Mouse (Mus musculus) retina, adult 2 months (tissue): ENCODE measurements around the gene Cdh13.

Experiments used
- DNase-seq: peaks from one replicate; pipeline ENCODE4 v3.0.0-alpha.2; 2012; ENCODE audit warnings: low read depth, low spot score

Gene Cdh13

DNA sequence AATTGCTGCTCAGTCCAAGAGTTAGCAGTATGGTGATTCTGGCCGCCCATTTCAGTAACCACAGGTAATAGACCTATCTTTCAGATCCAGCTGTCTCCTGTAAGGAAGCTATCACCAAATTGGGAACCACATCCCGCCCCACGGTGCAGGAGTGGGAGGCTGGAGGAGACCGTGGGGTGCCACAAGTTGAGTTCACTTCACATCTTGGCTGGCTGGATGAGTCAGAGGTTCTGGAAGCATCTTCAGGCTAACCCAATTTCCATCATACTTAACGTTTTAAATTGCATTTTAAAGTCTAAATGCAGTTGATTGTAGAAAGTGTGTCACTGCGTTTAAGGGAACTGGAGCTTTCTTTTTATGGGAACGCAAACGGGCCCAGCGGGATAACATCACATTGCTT, 511.4 kb downstream of the Cdh13 start:
- DNase-seq = no peak

- DNase-seq = no peak
Measured at GRCm38 (mm10) chr8:118796491-118796890, 513.0 kb downstream of the Cdh13 start.

- no peak for DNase-seq
Measured at GRCm38 (mm10) chr8:118797127-118797526, 513.6 kb downstream of the Cdh13 start.

DNA sequence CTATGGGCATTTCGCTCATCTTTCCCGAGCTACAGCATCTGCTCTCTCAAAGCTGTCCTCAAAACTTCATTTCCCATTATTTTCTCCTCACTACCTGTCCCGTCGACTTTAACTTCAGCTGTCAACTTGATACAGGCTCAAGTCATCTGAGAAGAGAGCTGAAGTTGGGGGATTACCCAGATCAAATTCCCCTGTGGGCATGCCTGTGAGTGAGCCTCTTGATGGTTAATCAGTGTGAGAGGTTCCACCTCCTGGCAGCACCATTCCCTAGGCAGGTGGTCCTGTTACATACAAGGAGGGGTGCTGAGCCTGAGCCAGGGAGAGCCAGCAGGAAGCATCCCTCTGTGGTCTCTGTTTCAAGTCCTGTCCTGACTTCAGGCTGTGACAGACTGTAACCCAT, 519.6 kb downstream of the Cdh13 start:
- DNase-seq = no peak

- no peak for DNase-seq
Measured at GRCm38 (mm10) chr8:118809660-118810059, 526.1 kb downstream of the Cdh13 start.

GRCm38 (mm10) chr8:118815055-118815454, 531.5 kb downstream of the Cdh13 start:
- DNase-seq = no peak

DNA sequence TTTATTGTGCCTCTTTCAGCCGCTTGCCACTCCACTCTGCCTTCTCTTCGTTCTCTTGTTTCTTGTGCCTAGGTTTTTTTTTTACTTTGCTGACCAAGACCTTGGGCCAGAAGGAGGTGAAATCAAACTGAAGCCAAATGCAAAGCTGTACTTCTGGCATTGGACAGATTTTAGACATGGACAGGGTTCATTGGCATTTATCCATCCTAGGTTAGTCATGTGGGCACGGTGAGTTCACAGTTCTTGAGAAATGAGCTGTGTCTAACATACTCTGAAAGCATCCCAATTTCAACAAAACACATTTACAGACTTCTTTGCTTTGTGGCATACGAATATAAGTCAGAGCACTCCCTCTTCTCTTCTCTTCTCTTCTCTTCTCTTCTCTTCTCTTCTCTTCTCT, 543.2 kb downstream of the Cdh13 start:
- DNase-seq = no peak

DNA sequence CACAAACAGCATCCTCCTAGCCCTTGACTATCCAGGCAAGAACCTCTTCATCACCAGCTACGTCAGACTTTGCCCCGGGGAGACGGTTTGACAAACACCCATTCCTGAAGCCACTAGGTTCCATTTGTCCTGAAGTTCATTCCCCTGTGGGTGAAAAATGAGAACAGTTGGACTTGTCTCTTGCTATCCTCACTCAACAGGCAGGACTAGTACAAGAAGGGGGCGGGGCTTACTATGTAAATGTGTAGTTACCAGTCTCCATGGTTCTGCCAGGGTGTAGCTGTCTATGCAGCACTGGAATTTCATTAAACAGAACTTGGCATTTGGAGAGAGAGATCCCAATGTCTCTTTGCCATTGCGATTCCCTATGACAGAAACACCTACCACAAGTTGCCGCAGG, 544.2 kb downstream of the Cdh13 start:
- no peak for DNase-seq

GRCm38 (mm10) chr8:118830291-118830690, 546.8 kb downstream of the Cdh13 start:
- no peak for DNase-seq

GRCm38 (mm10) chr8:118831026-118831425, 547.5 kb downstream of the Cdh13 start:
- DNase-seq = no peak

GRCm38 (mm10) chr8:118838801-118839200, 555.3 kb downstream of the Cdh13 start:
- no peak for DNase-seq

DNA sequence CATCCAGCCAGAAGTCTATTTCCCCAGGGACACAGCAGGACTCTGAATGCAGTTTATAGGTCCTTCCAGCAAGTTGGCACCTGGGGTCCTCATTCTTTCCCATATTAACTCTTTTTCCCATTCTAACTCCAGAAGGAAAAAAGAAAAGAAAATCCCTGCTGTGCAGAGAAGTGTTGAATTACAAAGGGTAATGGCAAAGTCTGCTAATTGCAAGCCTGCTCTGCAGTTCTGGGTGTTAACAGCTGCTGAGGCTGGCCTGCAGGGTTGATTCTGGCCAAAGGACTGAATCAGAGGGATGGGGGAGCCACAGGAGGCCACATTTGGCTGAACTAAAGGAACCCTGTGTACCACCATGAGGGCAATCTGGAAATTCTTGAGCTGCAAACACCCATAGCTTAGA, 562.2 kb downstream of the Cdh13 start:
- DNase-seq = no peak

DNA sequence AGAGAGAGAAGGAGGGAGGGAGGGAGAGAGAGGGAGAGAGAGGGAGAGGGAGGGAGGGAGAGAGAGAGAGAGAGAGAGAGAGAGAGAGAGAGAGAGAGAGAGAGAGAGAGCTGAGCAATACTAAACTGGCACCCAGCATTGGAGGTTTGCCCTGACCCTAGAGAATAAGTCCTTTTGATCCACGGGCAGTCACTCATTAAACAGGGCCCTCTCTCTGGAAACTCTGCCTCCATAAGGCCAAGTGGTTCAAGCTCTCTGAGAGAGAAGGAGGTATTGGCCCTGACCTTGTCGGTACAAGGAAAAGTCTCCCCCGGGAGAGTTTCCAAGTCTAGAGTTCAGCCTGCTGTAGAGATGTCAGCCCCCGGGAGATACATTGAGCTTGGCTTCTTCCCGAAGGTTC, 564.5 kb downstream of the Cdh13 start:
- no peak for DNase-seq

DNA sequence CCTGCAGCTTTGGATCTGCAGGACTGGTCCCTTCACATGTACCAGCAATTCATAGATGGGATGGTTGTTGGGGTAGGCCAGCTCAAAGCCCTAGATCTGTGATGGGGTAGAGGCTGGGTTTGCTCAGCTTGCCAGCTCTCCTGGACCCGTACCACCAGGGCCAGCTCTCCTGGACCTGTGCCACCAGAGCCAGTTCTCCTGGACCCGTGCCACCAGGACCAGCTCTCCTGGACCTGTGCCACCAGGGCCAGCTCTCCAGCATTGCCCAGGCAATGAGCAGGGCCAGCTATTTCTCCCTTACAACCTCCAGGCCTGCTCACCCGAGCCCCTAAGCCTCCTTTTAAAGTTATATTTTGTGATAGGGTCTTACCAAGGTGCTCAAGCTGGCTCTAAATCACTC, 566.0 kb downstream of the Cdh13 start:
- DNase-seq = no peak

- DNase-seq = peak; percentile 20
Measured at GRCm38 (mm10) chr8:118850381-118850780, 566.8 kb downstream of the Cdh13 start.

GRCm38 (mm10) chr8:118851361-118851760, 567.8 kb downstream of the Cdh13 start:
- DNase-seq = no peak

- DNase-seq = no peak
Measured at GRCm38 (mm10) chr8:118852861-118853260, 569.3 kb downstream of the Cdh13 start.

GRCm38 (mm10) chr8:118854656-118855055, 571.1 kb downstream of the Cdh13 start:
- no peak for DNase-seq

DNA sequence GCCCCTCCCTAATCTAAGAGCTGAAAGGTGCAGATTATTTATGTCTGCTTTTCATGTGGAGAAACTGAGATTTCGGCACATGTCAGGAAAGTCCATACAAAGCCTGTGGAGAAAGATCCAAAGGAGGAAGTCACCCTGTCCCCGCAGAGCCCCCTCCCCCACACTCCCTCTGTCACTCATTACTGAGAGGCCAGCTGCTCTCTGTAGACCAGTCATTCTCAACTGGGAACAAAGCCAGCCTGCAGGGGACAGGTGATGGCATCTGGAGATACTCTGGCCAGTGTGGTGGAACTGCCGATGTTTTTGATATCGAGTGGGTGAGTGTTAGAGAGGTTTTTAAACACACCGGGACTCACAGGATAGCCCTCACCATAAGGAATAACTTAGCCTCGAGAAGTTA, 582.8 kb downstream of the Cdh13 start:
- no peak for DNase-seq

GRCm38 (mm10) chr8:118870711-118871110, 587.2 kb downstream of the Cdh13 start:
- no peak for DNase-seq

GRCm38 (mm10) chr8:118879939-118880825, 596.6 kb downstream of the Cdh13 start:
- no peak for DNase-seq

GRCm38 (mm10) chr8:118884296-118884695, 600.8 kb downstream of the Cdh13 start:
- DNase-seq = no peak

DNA sequence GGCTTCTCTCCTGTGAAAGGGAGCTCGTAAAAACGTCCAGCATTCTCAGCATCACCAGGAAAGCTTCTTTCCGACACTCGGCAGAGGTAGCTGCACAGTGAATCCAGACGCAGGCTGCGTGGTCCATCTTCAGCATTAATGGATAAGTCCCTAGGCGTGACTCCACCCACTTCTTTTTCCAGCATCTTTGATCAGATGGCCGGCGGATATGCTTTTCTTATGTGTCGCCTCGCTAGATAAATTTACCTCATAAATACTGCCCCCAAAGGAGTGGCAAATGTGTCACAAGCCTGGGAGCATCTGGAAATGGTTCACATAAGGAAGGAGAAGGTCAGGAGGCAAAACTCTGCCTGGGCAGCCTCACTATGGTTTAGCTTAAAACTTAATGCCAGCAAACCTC, 601.5 kb downstream of the Cdh13 start:
- no peak for DNase-seq

DNA sequence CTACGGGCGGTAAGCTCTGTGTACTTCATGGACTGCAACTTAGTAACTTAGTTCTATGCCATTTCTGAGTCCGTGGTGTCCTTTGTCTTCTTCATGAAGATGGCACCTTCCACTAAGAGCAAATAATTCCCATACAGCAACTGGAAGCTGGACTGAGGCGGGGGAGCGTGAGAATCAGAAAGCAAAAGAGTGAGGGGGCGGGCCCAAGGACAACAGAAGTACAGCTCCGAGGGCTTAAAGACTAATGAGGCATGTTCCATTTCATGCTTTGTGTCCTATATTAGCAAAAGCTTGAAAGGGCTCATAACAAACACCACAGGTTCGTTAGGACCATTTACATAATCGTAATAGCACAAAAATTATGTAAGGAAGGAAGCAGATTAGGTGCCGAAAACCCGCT, 618.9 kb downstream of the Cdh13 start:
- no peak for DNase-seq
